Mouse (Mus musculus): ENCODE measurements around the gene Tmem144. TPM values are rescaled to one million over a fixed set of nuclear protein-coding genes. Genes with fewer than 3 reads are reported as not detected.
A peak's percentile ranks its signal among the peaks of the same experiment; 100 is the strongest.
"Not testable (repeated sequence)": the region's sequence is repeated elsewhere in the genome, so short reads cannot be mapped to it uniquely, and the experiment has no call there.

The Tmem144 gene
- total RNA-seq, 2 experiments from 2014 or later: 3.5 TPM; not detected in 1

GRCm38 (mm10) chr3:79813814-79814490, 38.6 kb downstream of the Tmem144 start:
- no peak; the same call in 1 of the 2 replicates for ATAC-seq (replicated peaks; ENCODE audit: low FRiP score, poor library complexity, severe bottlenecking)

GRCm38 (mm10) chr3:79812042-79812441, 40.5 kb downstream of the Tmem144 start:
- no peak for ATAC-seq (replicated peaks; ENCODE audit: low FRiP score, poor library complexity, severe bottlenecking)

- no peak for ATAC-seq (replicated peaks; ENCODE audit: low FRiP score, poor library complexity, severe bottlenecking)
Observed at GRCm38 (mm10) chr3:79811632-79812031, 40.9 kb downstream of the Tmem144 start.

- ATAC-seq (replicated peaks; ENCODE audit: low FRiP score, poor library complexity, severe bottlenecking): no peak
Observed at GRCm38 (mm10) chr3:79810563-79810962, 42.0 kb downstream of the Tmem144 start.

GRCm38 (mm10) chr3:79809180-79809567, 43.4 kb downstream of the Tmem144 start:
- ATAC-seq (replicated peaks; ENCODE audit: low FRiP score, poor library complexity, severe bottlenecking): 0 out of 2 replicates have a peak, but pooled peaks have one; percentile 57

- ATAC-seq (replicated peaks; ENCODE audit: low FRiP score, poor library complexity, severe bottlenecking): no peak
Observed at GRCm38 (mm10) chr3:79808530-79809179, 43.9 kb downstream of the Tmem144 start.

GRCm38 (mm10) chr3:79800761-79801160, 51.8 kb downstream of the Tmem144 start:
- ATAC-seq (replicated peaks; ENCODE audit: low FRiP score, poor library complexity, severe bottlenecking): not testable (repeated sequence)

- ATAC-seq (replicated peaks; ENCODE audit: low FRiP score, poor library complexity, severe bottlenecking): no peak
Observed at GRCm38 (mm10) chr3:79792307-79792706, 60.3 kb downstream of the Tmem144 start.

GRCm38 (mm10) chr3:79790324-79790723, 62.2 kb downstream of the Tmem144 start:
- no peak for ATAC-seq (replicated peaks; ENCODE audit: low FRiP score, poor library complexity, severe bottlenecking)

- no peak for ATAC-seq (replicated peaks; ENCODE audit: low FRiP score, poor library complexity, severe bottlenecking)
Observed at GRCm38 (mm10) chr3:79789554-79789953, 63.0 kb downstream of the Tmem144 start.

GRCm38 (mm10) chr3:79788959-79789358, 63.6 kb downstream of the Tmem144 start:
- ATAC-seq (replicated peaks; ENCODE audit: low FRiP score, poor library complexity, severe bottlenecking): no peak

GRCm38 (mm10) chr3:79784362-79784736, 68.2 kb downstream of the Tmem144 start:
- no peak for ATAC-seq (replicated peaks; ENCODE audit: low FRiP score, poor library complexity, severe bottlenecking)

- no peak for ATAC-seq (replicated peaks; ENCODE audit: low FRiP score, poor library complexity, severe bottlenecking)
Observed at GRCm38 (mm10) chr3:79783630-79784361, 68.8 kb downstream of the Tmem144 start.

- ATAC-seq (replicated peaks; ENCODE audit: low FRiP score, poor library complexity, severe bottlenecking): no peak
Observed at GRCm38 (mm10) chr3:79772701-79773100, 79.9 kb downstream of the Tmem144 start.

Other genes starting within 250 kb of the Tmem144 start
- 9.6 and 11.3 TPM in 2 replicates for gene 4930579G24Rik, start 223.7 kb downstream of the Tmem144 start, total RNA-seq (2015; ENCODE audit: low replicate concordance)
- gene 4930579G24Rik, start 223.7 kb downstream of the Tmem144 start, total RNA-seq (2017; ENCODE audit: low replicate concordance): 2.6 and 8.0 TPM in 2 replicates
- gene Etfdh, start 223.3 kb downstream of the Tmem144 start, total RNA-seq (2015; ENCODE audit: low replicate concordance): 18.2 and 36.3 TPM in 2 replicates
- gene Etfdh, start 223.3 kb downstream of the Tmem144 start, total RNA-seq (2017; ENCODE audit: low replicate concordance): 20.6 and 23.3 TPM in 2 replicates
- gene Rxfp1, start 114.9 kb downstream of the Tmem144 start, total RNA-seq (2015; ENCODE audit: low replicate concordance): not detected in 2 replicates
- 0.28 TPM in 1 of 2 replicates, not detected in the other for gene Rxfp1, start 114.9 kb downstream of the Tmem144 start, total RNA-seq (2017; ENCODE audit: low replicate concordance)
- gene Fam198b, start 31.8 kb upstream of the Tmem144 start, total RNA-seq (2015; ENCODE audit: low replicate concordance): 0.38 TPM in 1 of 2 replicates, not detected in the other
- gene Fam198b, start 31.8 kb upstream of the Tmem144 start, total RNA-seq (2017; ENCODE audit: low replicate concordance): not detected in 2 replicates

Data from erythroblast, adult 5-6 weeks (primary cell).